Mouse (Mus musculus): ENCODE measurements around the gene Zfyve27. TPM values are rescaled to one million over a fixed set of nuclear protein-coding genes. Genes with fewer than 3 reads are reported as not detected.

The Zfyve27 gene
- polyA plus RNA-seq, 1 experiment from 2014 or later = 20.3 TPM

- no peak overlapping the region for H3K4me2 ChIP-seq (ENCODE audit: low read length)
- no peak overlapping the region for H3K4me3 ChIP-seq (replicated peaks; ENCODE audit: low read depth, low read length)
- no peak overlapping the region for H3K9ac ChIP-seq (ENCODE audit: low read depth, low read length)
- no peak for DNase-seq (ENCODE audit: low spot score)
- no peaks in the 10 kb centered on the region; the same call in 1 of the 2 replicates for H3K4me1 ChIP-seq (replicated peaks; ENCODE audit: insufficient read depth, low read length)
- 86% methylated on average over 11 of the region's 11 CpGs for WGBS
- no peak overlapping the region for H3K27ac ChIP-seq
- no peaks in the 10 kb centered on the region for H3K9me3 ChIP-seq (replicated peaks; ENCODE audit: low read length)
- peaks cover 25% of the 10 kb centered on the region for H3K36me3 ChIP-seq (ENCODE audit: insufficient read depth, low read length)
- ATAC-seq (replicated peaks; ENCODE audit: low FRiP score, low read depth) = no peak
- no peaks in the 10 kb centered on the region for H3K27me3 ChIP-seq (ENCODE audit: insufficient read depth, low read length)
- no peak for TF ChIP-seq CTCF (IDR thresholded peaks at IDR 0.05; ENCODE audit: low read depth)
Observed at GRCm38 (mm10) chr19:42125501-42126218, 38.1 kb upstream of the Zfyve27 start.

- H3K27me3 ChIP-seq (ENCODE audit: insufficient read depth, low read length) = no peaks in the 10 kb centered on the region
- H3K4me1 ChIP-seq (replicated peaks; ENCODE audit: insufficient read depth, low read length) = no peaks in the 10 kb centered on the region; the same call in 1 of the 2 replicates
- H3K4me3 ChIP-seq (replicated peaks; ENCODE audit: low read depth, low read length) = no peak overlapping the region
- no peak for TF ChIP-seq CTCF (IDR thresholded peaks at IDR 0.05; ENCODE audit: low read depth)
- ATAC-seq (replicated peaks; ENCODE audit: low FRiP score, low read depth) = no peak
- H3K4me2 ChIP-seq (ENCODE audit: low read length) = no peak overlapping the region
- 93% methylated on average over 6 of the region's 6 CpGs for WGBS
- no peak overlapping the region for H3K27ac ChIP-seq
- no peaks in the 10 kb centered on the region for H3K9me3 ChIP-seq (replicated peaks; ENCODE audit: low read length)
- H3K36me3 ChIP-seq (ENCODE audit: insufficient read depth, low read length) = peaks cover 20% of the 10 kb centered on the region; the same call in 1 of the 2 replicates
- no peak overlapping the region for H3K9ac ChIP-seq (ENCODE audit: low read depth, low read length)
- no peak for DNase-seq (ENCODE audit: low spot score)
Observed at GRCm38 (mm10) chr19:42126219-42126605, 37.5 kb upstream of the Zfyve27 start.

GRCm38 (mm10) chr19:42127024-42127423, 36.7 kb upstream of the Zfyve27 start:
- no peak overlapping the region for H3K27ac ChIP-seq
- H3K36me3 ChIP-seq (ENCODE audit: insufficient read depth, low read length) = 0 out of 2 replicates have a peak, but pooled peaks cover 11% of the 10 kb centered on the region
- no peak overlapping the region for H3K4me2 ChIP-seq (ENCODE audit: low read length)
- no peaks in the 10 kb centered on the region for H3K9me3 ChIP-seq (replicated peaks; ENCODE audit: low read length)
- DNase-seq (ENCODE audit: low spot score) (no peak), ATAC-seq (replicated peaks; ENCODE audit: low FRiP score, low read depth) (no peak)
- H3K9ac ChIP-seq (ENCODE audit: low read depth, low read length) = 0 out of 2 replicates have a peak overlapping the region, but pooled peaks have one; percentile 27
- H3K4me1 ChIP-seq (replicated peaks; ENCODE audit: insufficient read depth, low read length) = no peaks in the 10 kb centered on the region; the same call in 1 of the 2 replicates
- H3K4me3 ChIP-seq (replicated peaks; ENCODE audit: low read depth, low read length) = no peak overlapping the region
- TF ChIP-seq CTCF (IDR thresholded peaks at IDR 0.05; ENCODE audit: low read depth) = no peak
- WGBS = 90% methylated on average over 5 of the region's 5 CpGs
- H3K27me3 ChIP-seq (ENCODE audit: insufficient read depth, low read length) = no peaks in the 10 kb centered on the region

- no peak for TF ChIP-seq CTCF (IDR thresholded peaks at IDR 0.05; ENCODE audit: low read depth)
- Histone ChIP-seq H3K9me3 (replicated peaks; ENCODE audit: low read length) (no peaks in the 10 kb centered on the region), H3K4me1 (replicated peaks; ENCODE audit: insufficient read depth, low read length) (no peaks in the 10 kb centered on the region; the same call in 1 of the 2 replicates), H3K4me3 (replicated peaks; ENCODE audit: low read depth, low read length) (peak overlapping the region; percentile 56), H3K9ac (ENCODE audit: low read depth, low read length) (peak overlapping the region; percentile 70), H3K4me2 (ENCODE audit: low read length) (peak overlapping the region; percentile 82), H3K27me3 (ENCODE audit: insufficient read depth, low read length) (no peaks in the 10 kb centered on the region), H3K27ac (peak overlapping the region; percentile 84), H3K36me3 (ENCODE audit: insufficient read depth, low read length) (0 out of 2 replicates have a peak, but pooled peaks cover 9% of the 10 kb centered on the region)
- 6% methylated on average over 23 of the region's 23 CpGs for WGBS
- ATAC-seq (replicated peaks; ENCODE audit: low FRiP score, low read depth) = no peak; the same call in 1 of the 2 replicates
- no peak for DNase-seq (ENCODE audit: low spot score)
Observed at GRCm38 (mm10) chr19:42128052-42128740, 35.6 kb upstream of the Zfyve27 start.

GRCm38 (mm10) chr19:42128787-42129508, 34.8 kb upstream of the Zfyve27 start, which contains the start of gene Avpi1:
Gene Avpi1 (minus strand): TSS chr19:42129059.
- Histone ChIP-seq H3K27ac (peak within 1 kb of the TSS; percentile 84), H3K4me3 (replicated peaks; ENCODE audit: low read depth, low read length) (peak within 1 kb of the TSS; percentile 56), H3K9me3 (replicated peaks; ENCODE audit: low read length) (no peaks in the 10 kb centered on the region), H3K4me2 (ENCODE audit: low read length) (peak within 1 kb of the TSS; percentile 82), H3K36me3 (ENCODE audit: insufficient read depth, low read length) (0 out of 2 replicates have a peak, but pooled peaks cover 4% of the 10 kb centered on the region), H3K27me3 (ENCODE audit: insufficient read depth, low read length) (no peaks in the 10 kb centered on the region), H3K4me1 (replicated peaks; ENCODE audit: insufficient read depth, low read length) (no peaks in the 10 kb centered on the region; the same call in 1 of the 2 replicates), H3K9ac (ENCODE audit: low read depth, low read length) (peak within 1 kb of the TSS; percentile 70)
- no peak for TF ChIP-seq CTCF (IDR thresholded peaks at IDR 0.05; ENCODE audit: low read depth)
- under 1% methylated on average over 53 of the region's 54 CpGs for WGBS
- DNase-seq (ENCODE audit: low spot score) = peak; percentile 99
- ATAC-seq (replicated peaks; ENCODE audit: low FRiP score, low read depth) = peak; percentile 97
